ENCODE assay signal across 28 mouse cellular contexts in genomic region chr13:89890159-89890558, GRCm38 (mm10).
DNase-seq lines count a peak whose midpoint lies in the region; ATAC-seq and TF ChIP-seq lines count a peak whose summit lies in the region.
"Had no signal": no experiment of that assay in that cellular context is flagged by ENCODE, and none has a peak within 500 bp of the region (broad histone marks: within the 10 kb centered on the region; RNA-seq: fewer than 3 reads in every experiment).

No protein-coding gene starts in this region.

- H3K4me3 ChIP-seq in megakaryocyte, embryonic 14.5 days (replicated peaks), result peak overlapping the region; percentile 50
- no peak overlapping the region for H3K4me3 ChIP-seq in bone marrow macrophage, adult 2 months (ENCODE audit: insufficient read depth, low read length)
- no peak overlapping the region for H3K4me3 ChIP-seq in macrophage (ENCODE audit: inconsistent target)
- H3K4me3 ChIP-seq in midbrain, embryonic 15.5 days, result no peak overlapping the region
- H3K4me3 ChIP-seq: embryonic facial prominence, embryonic 10.5 days; embryonic facial prominence, embryonic 12.5 days; erythroblast, embryonic 14.5 days; forebrain, embryonic 10.5 days; forebrain, embryonic 12.5 days had no signal

- H3K27me3 ChIP-seq in megakaryocyte, embryonic 14.5 days (replicated peaks), result no peaks in the 10 kb centered on the region
- H3K27me3 ChIP-seq in midbrain, embryonic 15.5 days (replicated peaks), result no peaks in the 10 kb centered on the region
- H3K27me3 ChIP-seq: CH12.LX; embryonic facial prominence, embryonic 12.5 days; forebrain, embryonic 12.5 days; Patski had no signal

- TF ChIP-seq POLR2A in bone marrow macrophage, adult 2 months (IDR thresholded peaks at IDR 0.05; ENCODE audit: borderline replicate concordance, low read depth, low read length), result no peak

- H3K4me1 ChIP-seq in megakaryocyte, embryonic 14.5 days, result peaks cover 30% of the 10 kb centered on the region
- H3K4me1 ChIP-seq in bone marrow macrophage, adult 2 months (ENCODE audit: control insufficient read depth, insufficient read depth, low read length), result peaks cover 21% of the 10 kb centered on the region
- no peaks in the 10 kb centered on the region for H3K4me1 ChIP-seq in midbrain, embryonic 15.5 days
- H3K4me1 ChIP-seq: embryonic facial prominence, embryonic 10.5 days; embryonic facial prominence, embryonic 12.5 days; forebrain, embryonic 12.5 days had no signal

- no peak for DNase-seq in embryo, embryonic 10.5 days (ENCODE audit: low spot score)
- DNase-seq: adrenal gland, adult 8-10 months; adrenal gland, postnatal 14 days; adrenal gland, postnatal 36 days; B cell, adult 2 months; cerebellum, adult 11 months; cerebellum, adult 18-20 months; cerebellum, adult 8-10 months; cerebellum, adult 9-11 months; cerebellum, postnatal 14 days; cerebellum, postnatal 36 days had no signal

- H3K79me2 ChIP-seq in macrophage (ENCODE audit: inconsistent target), result no peaks in the 10 kb centered on the region

- ATAC-seq in megakaryocyte, adult 5-6 weeks (ENCODE audit: poor library complexity, severe bottlenecking), result no peak
- ATAC-seq in midbrain, embryonic 15.5 days (replicated peaks), result no peak
- ATAC-seq: activated CD4-positive, CD25-positive, alpha-beta regulatory T cell, adult 4 months; CD4-positive, CD25-positive, alpha-beta regulatory T cell, adult 4 months; forebrain, embryonic 14.5 days; forebrain, embryonic 16.5 days; Patski had no signal

- H3K9ac ChIP-seq in midbrain, embryonic 15.5 days, result no peak overlapping the region
- H3K9ac ChIP-seq: embryonic facial prominence, embryonic 12.5 days; forebrain, embryonic 12.5 days had no signal

- H3K4me2 ChIP-seq in midbrain, embryonic 15.5 days, result no peak overlapping the region
- H3K4me2 ChIP-seq: embryonic facial prominence, embryonic 12.5 days; forebrain, embryonic 12.5 days had no signal

- H3K36me3 ChIP-seq in megakaryocyte, embryonic 14.5 days (replicated peaks; ENCODE audit: low read length), result no peaks in the 10 kb centered on the region
- H3K36me3 ChIP-seq in macrophage (ENCODE audit: inconsistent target), result no peaks in the 10 kb centered on the region
- H3K36me3 ChIP-seq in midbrain, embryonic 15.5 days (replicated peaks), result no peaks in the 10 kb centered on the region
- H3K36me3 ChIP-seq: embryonic facial prominence, embryonic 10.5 days; embryonic facial prominence, embryonic 12.5 days; forebrain, embryonic 10.5 days; forebrain, embryonic 12.5 days; G1E had no signal

- no peak for TF ChIP-seq CTCF in bone marrow macrophage, adult 2 months (IDR thresholded peaks at IDR 0.05; ENCODE audit: low read depth, low read length)

- peak overlapping the region; percentile 52; the same call in 1 of the 2 replicates for H3K27ac ChIP-seq in bone marrow macrophage, adult 2 months (ENCODE audit: insufficient read depth, low read depth, low read length)
- peak overlapping the region; percentile 29 for H3K27ac ChIP-seq in macrophage
- H3K27ac ChIP-seq in midbrain, embryonic 15.5 days, result no peak overlapping the region
- H3K27ac ChIP-seq: embryonic facial prominence, embryonic 10.5 days; embryonic facial prominence, embryonic 12.5 days; forebrain, embryonic 10.5 days; forebrain, embryonic 12.5 days had no signal

- no peaks in the 10 kb centered on the region for H3K9me3 ChIP-seq in megakaryocyte, embryonic 14.5 days
- no peaks in the 10 kb centered on the region for H3K9me3 ChIP-seq in midbrain, embryonic 15.5 days
- H3K9me3 ChIP-seq: embryonic facial prominence, embryonic 10.5 days; embryonic facial prominence, embryonic 12.5 days; forebrain, embryonic 10.5 days; forebrain, embryonic 12.5 days; G1E had no signal

- 100% methylated on average over 1 of the region's 1 CpGs for WGBS in macrophage (ENCODE audit: missing documents)
- WGBS in midbrain, embryonic 15.5 days, result 94% methylated on average over 1 of the region's 1 CpGs
